Mouse (Mus musculus) neural tube, embryonic 12.5 days (tissue): ENCODE data around the gene Mdfic. TPM values are rescaled to one million over a fixed set of nuclear protein-coding genes. Genes with fewer than 3 reads are reported as not detected.
A peak's percentile ranks its signal among the peaks of the same experiment; 100 is the strongest.

ENCODE experiments used
- ATAC-seq: fragments of 200-750 bp; cut with Nextera tagmentation; 2 replicates; pipeline ENCODE4 v1.8.0; 2017; ENCODE audit warnings: low read depth, mild to moderate bottlenecking, moderate TSS enrichment, moderate library complexity; ENCODE audit not compliant: low FRiP score
- H3K27ac ChIP-seq: fragments of 300-500 bp; sonication (generic); 2 replicates; pipeline ENCODE4 v1.5.1; 2016
- H3K27me3 ChIP-seq: fragments of 300-500 bp; sonication (generic); replicated peaks from 2 replicates; pipeline ENCODE4 v1.6.1; 2016; ENCODE audit warnings: mild to moderate bottlenecking
- H3K36me3 ChIP-seq: fragments of 300-500 bp; sonication (generic); 2 replicates; pipeline ENCODE4 v1.6.1; 2016; ENCODE audit warnings: mild to moderate bottlenecking
- H3K4me1 ChIP-seq: fragments of 300-500 bp; sonication (generic); 2 replicates; pipeline ENCODE4 v1.6.1; 2016
- H3K4me2 ChIP-seq: fragments of 300-500 bp; sonication (generic); replicated peaks from 2 replicates; pipeline ENCODE4 v1.6.1; 2016; ENCODE audit warnings: mild to moderate bottlenecking
- H3K4me3 ChIP-seq: fragments of 300-500 bp; sonication (generic); 2 replicates; pipeline ENCODE4 v1.5.1; 2016
- H3K9ac ChIP-seq: fragments of 300-500 bp; sonication (generic); 2 replicates; pipeline ENCODE4 v1.6.1; 2016; ENCODE audit warnings: mild to moderate bottlenecking
- H3K9me3 ChIP-seq: fragments of 300-500 bp; sonication (generic); 2 replicates; pipeline ENCODE4 v1.6.1; 2016; ENCODE audit warnings: mild to moderate bottlenecking
- WGBS: fragments of 180-500 bp; shearing (Covaris S2); methylation state at CpG from one replicate; pipeline ENCODE4 v1.1.7; 2016; 5-methylcytosine and 5-hydroxymethylcytosine counted together
- polyA plus RNA-seq: library from polyadenylated mRNA; unstranded; fragments of >200 nt; fragmentation: Nextera tagmentation; extraction: Ambion mirVana; gene quantifications from 2 replicates; pipeline ENCODE4 v1.2.1, GENCODE M21; 2016

Gene Mdfic
- polyA plus RNA-seq, 1 experiment from 2014 or later, result 2.0 TPM

- no peak overlapping the region for H3K27ac ChIP-seq
- WGBS, result 88% methylated on average over 1 of the region's 1 CpGs
- H3K4me2 ChIP-seq, result no peak overlapping the region
- H3K9me3 ChIP-seq, result peaks cover 5% of the 10 kb centered on the region; the same call in 1 of the 2 replicates
- no peak for ATAC-seq
- H3K4me3 ChIP-seq, result no peak overlapping the region
- H3K36me3 ChIP-seq, result no peaks in the 10 kb centered on the region
- H3K27me3 ChIP-seq, result no peaks in the 10 kb centered on the region
- no peaks in the 10 kb centered on the region for H3K4me1 ChIP-seq
- H3K9ac ChIP-seq, result no peak overlapping the region
Measured at GRCm38 (mm10) chr6:15830651-15831050, 110.2 kb downstream of the Mdfic start.

- H3K36me3 ChIP-seq, result no peaks in the 10 kb centered on the region
- WGBS, result 82% methylated on average over 3 of the region's 3 CpGs
- ATAC-seq, result no peak
Measured at GRCm38 (mm10) chr6:15837695-15838094, 117.2 kb downstream of the Mdfic start.

GRCm38 (mm10) chr6:15839831-15840230, 119.4 kb downstream of the Mdfic start:
- 80% methylated on average over 3 of the region's 3 CpGs for WGBS
- Histone ChIP-seq H3K27ac (no peak overlapping the region), H3K4me2 (no peak overlapping the region), H3K36me3 (no peaks in the 10 kb centered on the region), H3K9ac (no peak overlapping the region), H3K4me3 (no peak overlapping the region), H3K9me3 (no peaks in the 10 kb centered on the region), H3K4me1 (no peaks in the 10 kb centered on the region), H3K27me3 (no peaks in the 10 kb centered on the region)
- ATAC-seq, result no peak

More at GRCm38 (mm10) chr6:15837695-15838094, 117.2 kb downstream of the Mdfic start:
- Histone ChIP-seq H3K9ac (no peak overlapping the region), H3K27me3 (no peaks in the 10 kb centered on the region), H3K27ac (no peak overlapping the region), H3K9me3 (peaks cover 5% of the 10 kb centered on the region; the same call in 1 of the 2 replicates), H3K4me1 (no peaks in the 10 kb centered on the region), H3K4me2 (no peak overlapping the region), H3K4me3 (no peak overlapping the region)

DNA sequence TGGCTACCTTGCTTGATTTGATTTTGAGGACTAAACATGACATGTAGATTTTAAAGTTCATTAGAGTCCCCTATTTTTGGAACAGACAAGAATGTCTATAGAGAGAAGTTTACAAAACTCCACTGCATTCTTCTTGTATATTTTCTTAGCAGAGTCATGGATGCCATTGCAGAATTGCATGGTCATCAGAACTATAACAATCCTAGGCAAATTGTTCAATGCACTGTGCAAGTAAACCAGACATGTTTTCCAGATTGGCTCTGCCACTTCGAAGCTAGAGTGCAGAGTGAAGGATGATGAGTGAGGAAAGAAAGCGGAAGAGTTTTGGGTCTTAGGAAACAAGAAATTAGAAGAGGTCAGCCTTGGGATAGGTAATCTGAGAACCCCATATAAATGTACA, 120.0 kb downstream of the Mdfic start:
- Histone ChIP-seq H3K27me3 (no peaks in the 10 kb centered on the region), H3K27ac (no peak overlapping the region), H3K4me2 (no peak overlapping the region), H3K9me3 (no peaks in the 10 kb centered on the region), H3K36me3 (no peaks in the 10 kb centered on the region), H3K4me1 (no peaks in the 10 kb centered on the region), H3K9ac (no peak overlapping the region), H3K4me3 (no peak overlapping the region)
- 81% methylated on average over 2 of the region's 2 CpGs for WGBS
- ATAC-seq, result no peak

- 51% methylated on average over 5 of the region's 5 CpGs for WGBS
- Histone ChIP-seq H3K9ac (no peak overlapping the region), H3K36me3 (no peaks in the 10 kb centered on the region), H3K4me3 (no peak overlapping the region), H3K4me2 (no peak overlapping the region), H3K27me3 (no peaks in the 10 kb centered on the region), H3K4me1 (no peaks in the 10 kb centered on the region), H3K27ac (no peak overlapping the region), H3K9me3 (no peaks in the 10 kb centered on the region)
- peak; percentile 58; the same call in 1 of the 2 replicates for ATAC-seq
Measured at GRCm38 (mm10) chr6:15841476-15842209, 121.2 kb downstream of the Mdfic start.

- WGBS, result 91% methylated on average over 3 of the region's 3 CpGs
- H3K9ac ChIP-seq, result no peak overlapping the region
- H3K9me3 ChIP-seq, result no peaks in the 10 kb centered on the region
- no peaks in the 10 kb centered on the region for H3K4me1 ChIP-seq
- H3K27ac ChIP-seq, result no peak overlapping the region
- no peak overlapping the region for H3K4me2 ChIP-seq
- H3K27me3 ChIP-seq, result no peaks in the 10 kb centered on the region
- H3K4me3 ChIP-seq, result no peak overlapping the region
- no peaks in the 10 kb centered on the region for H3K36me3 ChIP-seq
- ATAC-seq, result no peak
Measured at GRCm38 (mm10) chr6:15843295-15843694, 122.8 kb downstream of the Mdfic start.

GRCm38 (mm10) chr6:15845711-15846342, 125.4 kb downstream of the Mdfic start:
- Histone ChIP-seq H3K9ac (no peak overlapping the region), H3K27me3 (no peaks in the 10 kb centered on the region), H3K4me1 (no peaks in the 10 kb centered on the region), H3K9me3 (no peaks in the 10 kb centered on the region), H3K27ac (no peak overlapping the region), H3K36me3 (no peaks in the 10 kb centered on the region), H3K4me3 (no peak overlapping the region), H3K4me2 (no peak overlapping the region)
- 68% methylated on average over 2 of the region's 2 CpGs for WGBS
- ATAC-seq, result no peak
